Mouse (Mus musculus) Muller cell, postnatal 12 days (primary cell): ENCODE results near the gene Cnga2.

Experiments
- DNase-seq: peaks from one replicate; pipeline ENCODE4 v3.0.0-alpha.2; 2015; ENCODE audit errors: inconsistent ontology term

The Cnga2 gene

GRCm38 (mm10) chrX:72047918-72048317 is 56.3 kb downstream of the Cnga2 start:
- DNase-seq: no peak
